Mouse (Mus musculus) forebrain, embryonic 15.5 days (tissue): ENCODE measurements at regions not wholly inside any gene's neighbourhood (a gene's known extent, or its start where the extent isn't known, plus 50 kb on each side); places are given as distances from the start of the nearest gene placed in this dataset.

Experiments
- ATAC-seq: fragments of 200-750 bp; cut with Nextera tagmentation; replicated peaks from 2 replicates; pipeline ENCODE4 v1.8.0; 2017; ENCODE audit warnings: mild to moderate bottlenecking, moderate TSS enrichment, moderate library complexity
- H3K27ac ChIP-seq: fragments of 300-500 bp; sonication (generic); replicated peaks from 2 replicates; pipeline ENCODE4 v1.5.1; 2015; ENCODE audit warnings: mild to moderate bottlenecking, inconsistent platforms
- H3K27me3 ChIP-seq: fragments of 300-500 bp; sonication (generic); 2 replicates; pipeline ENCODE4 v1.6.1; 2015; ENCODE audit warnings: inconsistent platforms
- H3K36me3 ChIP-seq: fragments of 300-500 bp; sonication (generic); 2 replicates; pipeline ENCODE4 v1.6.1; 2015; ENCODE audit warnings: mild to moderate bottlenecking, inconsistent platforms
- H3K4me1 ChIP-seq: fragments of 300-500 bp; sonication (generic); 2 replicates; pipeline ENCODE4 v1.6.1; 2015; ENCODE audit warnings: inconsistent platforms
- H3K4me2 ChIP-seq: fragments of 300-500 bp; sonication (generic); replicated peaks from 2 replicates; pipeline ENCODE4 v1.6.1; 2015; ENCODE audit warnings: mild to moderate bottlenecking, inconsistent platforms
- H3K4me3 ChIP-seq: fragments of 300-500 bp; sonication (generic); 2 replicates; pipeline ENCODE4 v1.5.1; 2015; ENCODE audit warnings: mild to moderate bottlenecking, inconsistent platforms
- H3K9ac ChIP-seq: fragments of 300-500 bp; sonication (generic); replicated peaks from 2 replicates; pipeline ENCODE4 v1.6.1; 2015; ENCODE audit warnings: mild to moderate bottlenecking, inconsistent platforms
- H3K9me3 ChIP-seq: fragments of 300-500 bp; sonication (generic); 2 replicates; pipeline ENCODE4 v1.6.1; 2016; ENCODE audit warnings: inconsistent platforms
- WGBS: fragments of 180-500 bp; shearing (Covaris S2); methylation state at CpG from one replicate; pipeline ENCODE4 v1.1.7; 2015; ENCODE audit warnings: mixed read lengths; 5-methylcytosine and 5-hydroxymethylcytosine counted together

- no peak overlapping the region for H3K4me3 ChIP-seq
- peak overlapping the region; percentile 68 for H3K27ac ChIP-seq
- H3K9me3 ChIP-seq = no peaks in the 10 kb centered on the region
- H3K36me3 ChIP-seq = no peaks in the 10 kb centered on the region
- no peaks in the 10 kb centered on the region for H3K27me3 ChIP-seq
- H3K4me2 ChIP-seq = peak overlapping the region; percentile 25; the same call in 1 of the 2 replicates
- H3K9ac ChIP-seq = no peak overlapping the region
- peaks cover 18% of the 10 kb centered on the region for H3K4me1 ChIP-seq
- WGBS = 10% methylated on average over 3 of the region's 3 CpGs
- ATAC-seq = peak; percentile 47
These were observed 275.8 kb upstream of the Sema6d start for GRCm38 (mm10) chr2:123813950-123814337.

GRCm38 (mm10) chr2:123816627-123817026 lies 273.1 kb upstream of the Sema6d start:
- H3K36me3 ChIP-seq = no peaks in the 10 kb centered on the region
- no peaks in the 10 kb centered on the region for H3K27me3 ChIP-seq
- ATAC-seq = no peak
- H3K27ac ChIP-seq = no peak overlapping the region
- H3K9me3 ChIP-seq = no peaks in the 10 kb centered on the region
- H3K4me2 ChIP-seq = no peak overlapping the region
- WGBS = 56% methylated on average over 2 of the region's 2 CpGs
- H3K9ac ChIP-seq = no peak overlapping the region
- H3K4me1 ChIP-seq = peaks cover 17% of the 10 kb centered on the region
- no peak overlapping the region for H3K4me3 ChIP-seq

GRCm38 (mm10) chr2:123833540-123834136 lies 256.1 kb upstream of the Sema6d start:
- H3K4me3 ChIP-seq = no peak overlapping the region
- peaks cover 9% of the 10 kb centered on the region; the same call in 1 of the 2 replicates for H3K4me1 ChIP-seq
- no peak overlapping the region for H3K9ac ChIP-seq
- H3K36me3 ChIP-seq = no peaks in the 10 kb centered on the region
- 16% methylated on average over 1 of the region's 1 CpGs for WGBS
- H3K4me2 ChIP-seq = no peak overlapping the region
- H3K27me3 ChIP-seq = no peaks in the 10 kb centered on the region
- ATAC-seq = no peak
- H3K9me3 ChIP-seq = no peaks in the 10 kb centered on the region
- H3K27ac ChIP-seq = 0 out of 2 replicates have a peak overlapping the region, but pooled peaks have one; percentile 40
